Mouse (Mus musculus) gastrocnemius, postnatal 36 days (tissue): ENCODE results near the gene Loxl4. TPM values are rescaled to one million over a fixed set of nuclear protein-coding genes. Genes with fewer than 3 reads are reported as not detected.
A peak's percentile ranks its signal among the peaks of the same experiment; 100 is the strongest.

Source experiments
- DNase-seq, 2 experiments: peaks; one replicate each; pipeline ENCODE4 v3.0.0; 2022
- intact Hi-C: fragments of 180-260 bp; cut with DNase I; formaldehyde crosslinking; loops from one replicate; pipeline ENCODE4 v1.15.1; 2025
- long read RNA-seq, 2 experiments: library from polyadenylated mRNA; stranded (forward); transcript quantifications; one replicate each; pipeline ENCODE4 v2.0.0; 2021
- total RNA-seq, 2 experiments: library from RNA; stranded (reverse); gene quantifications; 2 replicates each; pipeline ENCODE4 v1.2.3; 2021

Loxl4 gene
- 1 to 10 TPM; 1.8 to 2.7 TPM for total RNA-seq
- long read RNA-seq, experiment 1 = 0 reads
- long read RNA-seq, experiment 2 = 0 reads

GRCm38 (mm10) chr19:42612654-42613053, at the start of gene Loxl4:
TSS of gene Loxl4 (minus strand) at chr19:42612813.
- DNase-seq = peak; percentile 80 to 82
- intact Hi-C loops = no loop called here

GRCm38 (mm10) chr19:42661430-42662164, 49.0 kb upstream of the Loxl4 start:
- intact Hi-C loops = no loop called here

GRCm38 (mm10) chr19:42660244-42660565, 47.6 kb upstream of the Loxl4 start:
- DNase-seq = no peak

More at GRCm38 (mm10) chr19:42661430-42662164, 49.0 kb upstream of the Loxl4 start:
- no peak for DNase-seq

GRCm38 (mm10) chr19:42659354-42660243, 47.0 kb upstream of the Loxl4 start:
- intact Hi-C loops = loop anchor here (5.0 to 10.0 kb wide), 2 partner anchors 118 to 345 kb away; partner anchors contain the start of gene Hps1
- peak; percentile 82 to 86 for DNase-seq

More at GRCm38 (mm10) chr19:42660244-42660565, 47.6 kb upstream of the Loxl4 start:
- intact Hi-C loops = no loop called here

DNA sequence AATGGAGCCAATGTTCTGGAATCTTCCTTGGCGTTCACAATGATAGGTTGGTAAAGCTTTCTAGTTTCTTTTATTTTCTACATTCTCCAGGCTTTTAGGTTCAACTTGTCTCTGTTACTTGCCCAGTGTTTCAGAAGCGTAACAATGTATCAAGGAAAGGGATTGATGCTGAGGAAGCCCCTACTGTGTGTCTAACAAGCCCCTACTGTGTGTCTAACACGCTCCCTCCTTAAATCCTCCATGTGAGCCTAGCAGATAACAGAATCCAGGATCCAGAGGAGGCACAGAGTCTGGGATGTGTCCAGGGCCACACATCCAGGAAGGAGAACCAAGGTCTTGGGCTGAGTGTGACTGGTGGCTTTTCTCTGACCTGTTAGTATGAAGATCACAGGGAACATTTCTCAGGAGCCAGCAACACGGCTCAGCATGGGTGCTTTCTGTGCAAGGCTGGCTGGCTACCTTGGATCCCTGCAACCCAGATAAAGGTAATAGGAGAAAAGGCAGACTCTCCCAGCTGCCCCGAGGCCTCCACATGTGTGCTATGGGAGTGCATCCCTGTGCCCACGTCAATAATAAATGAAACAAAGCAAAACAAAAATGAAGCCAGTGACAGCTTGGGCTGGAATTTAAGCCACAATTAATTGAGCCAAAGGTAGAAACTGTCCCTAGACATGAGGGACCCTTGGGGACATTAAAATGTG, 46.0 kb upstream of the Loxl4 start:
- peak in 1 of 2 experiments; percentile 14 for DNase-seq
- intact Hi-C loops = loop anchor here (5.0 to 10.0 kb wide), 2 partner anchors 119 to 344 kb away; partner anchors contain the start of gene Hps1

- intact Hi-C loops = loop anchor here (5.0 to 10.0 kb wide), 2 partner anchors 120 to 343 kb away; partner anchors contain the start of gene Hps1
- DNase-seq = peak in 1 of 2 experiments; percentile 6
Observed at GRCm38 (mm10) chr19:42657769-42658168, 45.2 kb upstream of the Loxl4 start.

- DNase-seq = peak in 1 of 2 experiments; percentile 4
- intact Hi-C loops = loop anchor here (5.0 to 10.0 kb wide), 2 partner anchors 120 to 343 kb away; partner anchors contain the start of gene Hps1
Observed at GRCm38 (mm10) chr19:42657306-42657705, 44.7 kb upstream of the Loxl4 start.

GRCm38 (mm10) chr19:42655006-42655405, 42.4 kb upstream of the Loxl4 start:
- DNase-seq = peak; percentile 70 to 74
- intact Hi-C loops = loop anchor here (2.0 to 10.0 kb wide), 3 partner anchors 64 to 340 kb away; partner anchors contain the start of gene Hps1

DNA sequence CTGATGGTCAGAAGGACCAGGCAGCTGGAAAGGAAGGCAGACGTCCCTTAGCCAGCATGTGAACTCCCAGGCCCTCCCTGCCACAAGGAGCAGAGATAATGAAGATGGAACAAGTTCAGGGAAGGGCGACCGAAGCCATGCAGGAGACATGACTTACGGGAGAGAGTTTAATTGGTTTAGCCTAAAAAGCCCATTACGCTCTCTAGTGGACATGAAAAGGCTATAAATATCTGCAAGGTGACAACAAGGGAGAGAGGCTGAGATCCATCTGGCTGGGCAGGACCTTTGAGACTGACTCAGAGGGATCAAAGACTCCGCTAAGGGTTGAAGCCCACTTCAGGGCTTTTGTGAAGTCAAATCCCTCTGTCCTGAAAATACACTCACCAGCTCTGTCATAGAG, 40.5 kb upstream of the Loxl4 start:
- intact Hi-C loops = loop anchor here (10.0 kb wide), 1 partner anchor 338 kb away; no protein-coding TSS in a partner anchor
- DNase-seq = peak in 1 of 2 experiments; percentile 9

DNA sequence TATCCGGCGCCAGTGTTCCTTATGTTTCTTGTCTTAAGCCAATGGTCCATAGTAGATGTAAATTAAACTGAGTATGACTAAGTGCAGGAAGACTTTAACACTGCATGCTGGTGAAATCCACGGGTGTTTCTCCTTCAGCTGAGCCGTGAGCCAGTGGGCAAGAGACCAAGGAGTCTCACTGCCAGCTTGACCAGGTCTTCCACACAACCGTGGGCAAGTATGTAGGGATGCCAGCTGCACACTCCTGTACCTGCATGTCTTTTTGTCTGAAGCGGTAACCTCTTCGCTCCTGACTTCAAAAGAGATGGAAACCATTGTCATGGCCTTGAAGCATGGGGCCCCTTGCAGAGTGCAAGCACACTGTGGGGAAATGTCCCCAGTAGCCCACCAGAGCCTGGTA, 39.8 kb upstream of the Loxl4 start:
- DNase-seq = peak in 1 of 2 experiments; percentile 5
- intact Hi-C loops = loop anchor here (10.0 kb wide), 1 partner anchor 338 kb away; no protein-coding TSS in a partner anchor

DNA sequence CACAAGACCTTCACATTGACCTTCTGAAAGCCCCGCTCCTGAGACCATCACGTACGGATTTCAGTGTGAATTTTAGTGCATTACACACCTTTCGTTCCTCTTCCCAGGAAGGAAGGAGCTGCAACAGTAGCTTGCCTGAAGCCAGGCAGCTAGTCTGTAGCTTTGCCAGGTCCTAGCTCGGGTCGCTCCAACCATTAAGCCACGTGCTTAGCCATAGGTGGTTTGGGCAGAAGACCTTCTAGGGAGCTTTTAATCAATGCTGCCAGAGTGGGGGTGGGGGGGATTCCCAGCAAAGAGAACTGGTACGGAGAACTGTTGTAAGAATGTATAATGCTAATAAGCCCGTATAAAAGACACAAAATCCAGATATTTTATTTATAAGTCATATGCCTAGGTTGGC, 27.6 kb upstream of the Loxl4 start:
- intact Hi-C loops = no loop called here
- DNase-seq = no peak

GRCm38 (mm10) chr19:42639544-42639943, 26.9 kb upstream of the Loxl4 start:
- DNase-seq = no peak
- intact Hi-C loops = no loop called here

DNA sequence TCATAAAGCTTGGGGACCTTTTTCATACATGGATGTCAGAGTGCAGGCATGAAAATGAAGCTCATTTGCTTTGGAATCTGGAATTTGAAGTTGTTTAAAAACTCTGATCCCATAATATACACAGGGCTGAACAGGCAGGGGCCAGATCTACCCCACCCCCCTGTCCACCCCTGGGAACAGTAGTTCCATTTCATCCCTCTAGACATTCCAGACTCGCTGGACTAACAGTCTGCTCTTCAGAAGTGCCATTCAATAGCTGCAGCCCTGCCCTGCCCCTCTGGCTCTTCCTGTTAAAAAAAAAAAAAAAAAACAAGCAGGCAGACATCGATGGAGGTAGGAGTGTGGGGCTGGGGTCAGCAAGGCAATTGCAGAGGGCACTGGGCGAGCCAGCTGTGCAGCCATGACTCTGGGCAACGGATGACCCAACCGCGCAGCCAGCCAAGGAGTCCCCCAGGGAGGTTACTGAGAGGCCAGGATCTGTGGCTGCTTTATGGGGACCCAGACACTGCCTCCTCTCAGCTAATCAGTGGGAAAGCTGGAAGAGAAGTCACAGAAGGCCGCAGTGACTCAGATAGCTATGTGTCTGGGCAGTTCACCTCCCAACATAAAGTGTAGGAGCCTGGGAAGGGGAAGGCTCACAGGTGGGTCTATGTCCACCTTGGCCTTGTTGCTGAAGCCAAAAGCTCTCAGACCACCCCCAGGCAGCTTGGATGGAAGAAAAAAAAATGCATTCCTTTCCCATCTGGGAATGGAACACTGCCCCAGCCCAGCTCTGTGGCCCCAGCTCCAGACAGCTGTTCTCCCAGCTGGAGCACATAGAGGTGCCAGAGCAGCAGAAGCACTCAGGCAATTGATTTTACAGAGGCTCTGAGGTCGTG, 26.2 kb upstream of the Loxl4 start:
- intact Hi-C loops = no loop called here
- DNase-seq = peak; percentile 47 to 49

DNA sequence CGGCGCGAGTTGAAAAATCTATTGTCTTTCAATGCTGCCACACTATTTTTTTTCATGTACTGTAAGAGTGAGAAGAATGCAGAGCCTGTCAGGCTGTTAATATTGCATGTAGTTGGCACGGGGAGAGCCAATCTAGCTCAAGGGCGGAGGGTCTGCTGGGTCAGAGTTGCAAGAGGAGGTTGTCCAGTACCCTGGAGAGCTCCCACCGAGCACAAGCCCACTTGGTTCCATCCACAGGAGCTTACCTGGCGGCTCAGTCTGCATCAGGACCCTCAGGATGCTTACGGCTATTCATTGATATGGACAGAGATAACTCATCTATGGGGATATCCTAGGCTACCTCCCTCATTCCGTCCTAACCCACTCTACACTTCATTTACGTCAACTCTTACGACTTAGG, 24.0 kb upstream of the Loxl4 start:
- intact Hi-C loops = no loop called here
- no peak for DNase-seq

DNA sequence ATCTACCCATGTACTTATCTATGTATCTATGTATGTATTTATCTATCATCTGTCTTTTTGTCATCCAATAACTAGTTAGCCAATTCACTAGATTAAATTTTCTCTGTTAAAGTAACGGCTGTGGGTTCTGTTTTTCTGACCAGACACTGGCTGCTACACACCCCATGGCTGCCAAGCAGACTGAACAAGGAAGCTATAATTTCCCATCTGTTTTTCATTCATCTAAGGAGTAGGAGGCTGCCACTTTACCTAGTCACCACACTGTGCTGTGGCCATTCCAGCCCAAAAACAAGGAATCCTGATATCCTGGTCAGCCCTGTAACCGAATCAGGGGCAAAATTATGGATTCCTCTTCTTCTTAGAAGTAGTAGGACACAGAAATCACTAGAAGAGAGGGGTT, 21.0 kb upstream of the Loxl4 start:
- DNase-seq = no peak
- intact Hi-C loops = no loop called here

- no peak for DNase-seq
- intact Hi-C loops = no loop called here
Observed at GRCm38 (mm10) chr19:42632301-42632700, 19.7 kb upstream of the Loxl4 start.

GRCm38 (mm10) chr19:42631541-42631961, 18.9 kb upstream of the Loxl4 start:
- peak in 1 of 2 experiments; percentile 33 for DNase-seq
- intact Hi-C loops = no loop called here

- intact Hi-C loops = no loop called here
- DNase-seq = no peak
Observed at GRCm38 (mm10) chr19:42628068-42628467, 15.5 kb upstream of the Loxl4 start.

GRCm38 (mm10) chr19:42613647-42614225, 1.1 kb upstream of the Loxl4 start:
- intact Hi-C loops = no loop called here
- no peak for DNase-seq
